8 mouse cellular contexts compared by ENCODE assay signal in the genomic region with DNA sequence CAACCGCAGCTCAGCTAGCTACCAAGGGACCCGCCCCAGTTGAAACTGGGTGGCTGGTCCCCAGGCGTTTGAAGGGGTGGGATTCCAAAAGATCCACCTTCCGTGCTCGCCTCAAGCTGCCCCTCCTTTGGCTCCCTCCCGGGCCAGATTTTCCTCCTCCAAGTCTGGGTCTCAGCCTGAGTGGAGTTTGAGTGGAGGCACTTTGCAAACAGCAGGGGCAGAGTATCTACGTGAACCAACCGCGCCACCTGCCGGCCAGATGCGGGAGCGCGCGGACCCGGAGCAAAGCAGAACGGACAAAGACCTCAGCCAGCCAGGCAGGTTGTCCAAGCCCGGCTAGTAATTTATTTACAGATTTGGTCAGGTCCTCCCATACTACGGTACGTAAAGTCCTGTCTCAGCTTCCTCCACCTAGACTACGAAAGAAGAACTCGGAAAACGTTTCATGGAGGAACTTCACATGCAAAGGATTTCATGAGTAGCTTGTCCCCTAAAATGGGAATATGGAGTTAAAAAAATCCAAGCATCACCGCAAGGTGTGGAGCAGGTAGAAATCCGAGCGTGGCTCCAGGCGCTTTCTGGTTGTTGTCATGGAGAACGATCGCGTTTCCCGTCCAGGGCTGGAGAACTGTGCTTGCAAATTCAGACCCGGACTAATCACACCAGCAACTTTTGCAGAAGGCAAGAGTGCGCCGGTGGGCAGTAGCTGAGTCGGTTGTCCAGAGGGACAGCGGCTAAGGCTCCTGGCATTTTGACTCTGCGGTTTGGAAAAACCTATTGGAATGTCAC. TPM values are rescaled to one million over a fixed set of nuclear protein-coding genes. Genes with fewer than 3 reads are reported as not detected.
DNase-seq lines count a peak whose midpoint lies in the region; ATAC-seq lines count a peak whose summit lies in the region.

No protein-coding gene starts in this region.

- peak overlapping the region; percentile 59 for H3K9ac ChIP-seq in hindbrain, embryonic 15.5 days

- H3K27ac ChIP-seq in hindbrain, embryonic 15.5 days (replicated peaks), result peak overlapping the region; percentile 87

- no peaks in the 10 kb centered on the region for H3K36me3 ChIP-seq in hindbrain, embryonic 15.5 days

- peak; percentile 27 for ATAC-seq in hindbrain, embryonic 15.5 days (ENCODE audit: low FRiP score, low read depth)

- peaks cover 20% of the 10 kb centered on the region for H3K4me1 ChIP-seq in hindbrain, embryonic 15.5 days (replicated peaks)

- peak overlapping the region; percentile 92 for H3K4me2 ChIP-seq in hindbrain, embryonic 15.5 days

- peak; percentile 81 for DNase-seq in WW6 (ENCODE audit: low read depth, low spot score)
- DNase-seq in cerebellum, postnatal 36 days, result peak; percentile 91 to 96
- DNase-seq in gastrocnemius, adult 18-20 months (ENCODE audit: low spot score), result peak; percentile 89
- DNase-seq in left cerebral cortex, adult 18-20 months (ENCODE audit: low spot score in 2 of 2), result peak; percentile 96 to 98
- DNase-seq in lung, postnatal 36 days, result peak; percentile 95
- peak; percentile 94 for DNase-seq in retina, postnatal 1 day
- DNase-seq in thymus, postnatal 36 days, result peak; percentile 54 to 64

- H3K9me3 ChIP-seq in hindbrain, embryonic 15.5 days, result no peaks in the 10 kb centered on the region

- H3K4me3 ChIP-seq in hindbrain, embryonic 15.5 days, result peak overlapping the region; percentile 68

- WGBS in hindbrain, embryonic 15.5 days, result 1% methylated on average over 36 of the region's 36 CpGs

- H3K27me3 ChIP-seq in hindbrain, embryonic 15.5 days, result 0 out of 2 replicates have a peak, but pooled peaks cover 2% of the 10 kb centered on the region

RNA-seq across cellular contexts. Expression of gene Epha4, which starts 1.5 kb away (rescaled TPM):
- total RNA-seq in gastrocnemius, adult 18-20 months (2021), result 1 to 10 TPM; 1.2 to 2.1 TPM
- polyA plus RNA-seq in hindbrain, embryonic 15.5 days (2015; fragmentation: Nextera tagmentation; extraction: Ambion mirVana), result 37.9 and 49.8 TPM in 2 replicates
- total RNA-seq in left cerebral cortex, adult 18-20 months (2021), result 100 to 1,000 TPM; 148 to 151 TPM

Comparison
In these comparisons a context has a peak if more than half of its experiments do, and no peak if none do; other contexts are left out.
1. Peak in every context shown above with its lines: DNase-seq, ATAC-seq, H3K4me3 ChIP-seq and H3K27ac ChIP-seq.
2. RNA of gene Epha4, which starts 1.5 kb away (total RNA-seq): 148 to 151 TPM in left cerebral cortex, adult 18-20 months; 1.2 to 2.1 TPM in gastrocnemius, adult 18-20 months; every median in the first group is over 10 times any median in the second.